Mouse (Mus musculus) bone marrow, adult 2 months (tissue): ENCODE results near the gene Polr2c. TPM values are rescaled to one million over a fixed set of nuclear protein-coding genes. Genes with fewer than 3 reads are reported as not detected.
"Not testable (repeated sequence)": the region's sequence is repeated elsewhere in the genome, so short reads cannot be mapped to it uniquely, and the experiment has no call there.

Experiments used
- H3K27ac ChIP-seq: fragments of 200-500 bp; 2 replicates; pipeline ENCODE4 v1.5.1; 2012; ENCODE audit warnings: low read depth, mild to moderate bottlenecking, control low read depth, inconsistent platforms, low read length; ENCODE audit not compliant: control insufficient read depth, poor library complexity, insufficient read depth
- H3K4me1 ChIP-seq: fragments of 200-500 bp; 2 replicates; pipeline ENCODE4 v1.6.1; 2011; ENCODE audit warnings: low read length; ENCODE audit not compliant: control insufficient read depth, insufficient read depth
- H3K4me3 ChIP-seq: fragments of 200-500 bp; replicated peaks from 2 replicates; pipeline ENCODE3; 2011; ENCODE audit warnings: mild to moderate bottlenecking, low read depth, low read length, control low read depth; ENCODE audit not compliant: control insufficient read depth
- CTCF ChIP-seq: fragments of 200-500 bp; IDR thresholded peaks from 2 replicates; pipeline ENCODE4 v1.5.1; 2011; ENCODE audit warnings: low read length, control low read depth; ENCODE audit not compliant: control insufficient read depth, insufficient read depth
- POLR2A ChIP-seq: fragments of 200-500 bp; IDR thresholded peaks from 2 replicates; pipeline ENCODE4 v1.6.1; 2011; ENCODE audit warnings: low read depth, mild to moderate bottlenecking, control low read depth, low read length, borderline replicate concordance; ENCODE audit not compliant: control insufficient read depth
- WGBS: fragments of 180-500 bp; shearing (Covaris S2); methylation state at CpG from one replicate; pipeline ENCODE4 v1.1.7; 2018; 5-methylcytosine and 5-hydroxymethylcytosine counted together
- polyA plus RNA-seq: library from polyadenylated mRNA; stranded (reverse); fragments of >200 nt; gene quantifications from 2 replicates; pipeline ENCODE4 v1.2.4, GENCODE M21; 2011; ENCODE audit warnings: low replicate concordance; ENCODE audit not compliant: missing spikeins, insufficient read depth, insufficient read length

The Polr2c gene
- polyA plus RNA-seq, 1 experiment, result 37.9 TPM

- Histone ChIP-seq H3K27ac (no peak overlapping the region), H3K4me1 (peaks cover 1% of the 10 kb centered on the region; the same call in 1 of the 2 replicates), H3K4me3 (peak overlapping the region; percentile 11)
- TF ChIP-seq CTCF, result no peak
- WGBS, result 57% methylated on average over 11 of the region's 11 CpGs
Measured at GRCm38 (mm10) chr8:94836456-94837240, 20.6 kb upstream of the Polr2c start.

GRCm38 (mm10) chr8:94837662-94838574, 19.3 kb upstream of the Polr2c start, which contains the start of the genes Coq9 and Ciapin1:
TSS of gene Coq9 (plus strand) at chr8:94838321.
TSS of gene Ciapin1 (minus strand) at chr8:94838358.
- peak within 1 kb of the TSS; percentile 91 for H3K27ac ChIP-seq
- H3K4me1 ChIP-seq, result peaks cover 1% of the 10 kb centered on the region; the same call in 1 of the 2 replicates
- WGBS, result under 1% methylated on average over 82 of the region's 82 CpGs
- TF ChIP-seq CTCF (no peak), POLR2A (peak; percentile 93)
- H3K4me3 ChIP-seq, result peak within 1 kb of the TSS; percentile 83

GRCm38 (mm10) chr8:94838600-94838999, 18.6 kb upstream of the Polr2c start:
- under 1% methylated on average over 24 of the region's 24 CpGs for WGBS
- Histone ChIP-seq H3K4me1 (peaks cover 1% of the 10 kb centered on the region; the same call in 1 of the 2 replicates), H3K4me3 (peak overlapping the region; percentile 83), H3K27ac (peak overlapping the region; percentile 91)
- TF ChIP-seq POLR2A (peak; percentile 57; the same call in 1 of the 2 replicates), CTCF (no peak)

GRCm38 (mm10) chr8:94841183-94841582, 16.1 kb upstream of the Polr2c start:
- WGBS, result 76% methylated on average over 2 of the region's 2 CpGs
- Histone ChIP-seq H3K27ac (no peak overlapping the region), H3K4me3 (no peak overlapping the region), H3K4me1 (peaks cover 1% of the 10 kb centered on the region; the same call in 1 of the 2 replicates)
- TF ChIP-seq CTCF (no peak), POLR2A (no peak)

GRCm38 (mm10) chr8:94850049-94850448, 7.2 kb upstream of the Polr2c start:
- Histone ChIP-seq H3K27ac (no peak overlapping the region), H3K4me1 (no peaks in the 10 kb centered on the region), H3K4me3 (no peak overlapping the region)
- WGBS, result 91% methylated on average over 5 of the region's 5 CpGs
- TF ChIP-seq CTCF (no peak), POLR2A (no peak)

GRCm38 (mm10) chr8:94854761-94855160, 2.5 kb upstream of the Polr2c start:
- 87% methylated on average over 11 of the region's 11 CpGs for WGBS
- H3K27ac ChIP-seq, H3K4me1 ChIP-seq, H3K4me3 ChIP-seq: not testable (repeated sequence)

GRCm38 (mm10) chr8:94857011-94857345, 272 bp upstream of the Polr2c start:
- Histone ChIP-seq H3K4me3 (no peak overlapping the region), H3K27ac (no peak overlapping the region), H3K4me1 (no peaks in the 10 kb centered on the region)
- no peak for TF ChIP-seq CTCF
- TF ChIP-seq POLR2A, result no peak
- WGBS, result 33% methylated on average over 5 of the region's 5 CpGs

GRCm38 (mm10) chr8:94861352-94861910, 4.2 kb downstream of the Polr2c start:
- 69% methylated on average over 8 of the region's 8 CpGs for WGBS
- TF ChIP-seq CTCF (peak; percentile 43; the same call in 1 of the 2 replicates), POLR2A (no peak)
- Histone ChIP-seq H3K4me3 (no peak overlapping the region), H3K27ac (no peak overlapping the region), H3K4me1 (no peaks in the 10 kb centered on the region)
